Mouse (Mus musculus) CD4-positive helper T cell, adult 2 months (primary cell): ENCODE results near the gene Zdhhc18.

Experiments used
- DNase-seq: peaks from one replicate; pipeline ENCODE4 v3.0.0-alpha.2; 2012; ENCODE audit warnings: low read depth, missing footprints, low spot score

Gene Zdhhc18

GRCm38 (mm10) chr4:133649989-133650699 is at the start of gene Zdhhc18:
Gene Zdhhc18 (minus strand): TSS chr4:133650154.
- DNase-seq = peak; percentile 87

- no peak for DNase-seq
These were observed 45.4 kb upstream of the Zdhhc18 start for GRCm38 (mm10) chr4:133695363-133695762.

- DNase-seq = no peak
These were observed 40.3 kb upstream of the Zdhhc18 start for GRCm38 (mm10) chr4:133690252-133690651.

GRCm38 (mm10) chr4:133688417-133689067 is 38.6 kb upstream of the Zdhhc18 start:
- DNase-seq = peak; percentile 44

GRCm38 (mm10) chr4:133687126-133687525 is 37.2 kb upstream of the Zdhhc18 start:
- no peak for DNase-seq

GRCm38 (mm10) chr4:133686512-133686911 is 36.6 kb upstream of the Zdhhc18 start:
- no peak for DNase-seq

GRCm38 (mm10) chr4:133680206-133680786 is 30.3 kb upstream of the Zdhhc18 start:
- no peak for DNase-seq

GRCm38 (mm10) chr4:133679629-133680028 is 29.7 kb upstream of the Zdhhc18 start:
- no peak for DNase-seq

- DNase-seq = peak; percentile 79
These were observed 27.3 kb upstream of the Zdhhc18 start for GRCm38 (mm10) chr4:133677266-133677665.

- DNase-seq = no peak
These were observed 26.2 kb upstream of the Zdhhc18 start for GRCm38 (mm10) chr4:133676189-133676588.

- no peak for DNase-seq
These were observed 25.7 kb upstream of the Zdhhc18 start for GRCm38 (mm10) chr4:133675594-133676016.

- peak; percentile 34 for DNase-seq
These were observed 24.4 kb upstream of the Zdhhc18 start for GRCm38 (mm10) chr4:133674331-133674695.

- DNase-seq = no peak
These were observed 23.8 kb upstream of the Zdhhc18 start for GRCm38 (mm10) chr4:133673666-133674330.

- peak; percentile 84 for DNase-seq
These were observed 23.1 kb upstream of the Zdhhc18 start for GRCm38 (mm10) chr4:133672845-133673647.

GRCm38 (mm10) chr4:133671881-133672844 is 22.2 kb upstream of the Zdhhc18 start, which contains the start of gene Pigv:
Gene Pigv (minus strand): TSS chr4:133672647.
- peak; percentile 92 for DNase-seq

- DNase-seq = peak; percentile 76
These were observed 21.4 kb upstream of the Zdhhc18 start for GRCm38 (mm10) chr4:133671184-133671880.

GRCm38 (mm10) chr4:133669652-133670210 is 19.8 kb upstream of the Zdhhc18 start:
- DNase-seq = no peak

GRCm38 (mm10) chr4:133668537-133668936 is 18.6 kb upstream of the Zdhhc18 start:
- DNase-seq = no peak

- peak; percentile 57 for DNase-seq
These were observed 16.2 kb upstream of the Zdhhc18 start for GRCm38 (mm10) chr4:133666199-133666598.
